Mouse (Mus musculus) right cerebral cortex, postnatal 14 days (tissue): ENCODE results near the gene Sprr2b.
"Not testable (repeated sequence)": the region's sequence is repeated elsewhere in the genome, so short reads cannot be mapped to it uniquely, and the experiment has no call there.

Experiments
- DNase-seq: peaks from one replicate; pipeline ENCODE4 v3.0.0; 2022

The Sprr2b gene

DNA sequence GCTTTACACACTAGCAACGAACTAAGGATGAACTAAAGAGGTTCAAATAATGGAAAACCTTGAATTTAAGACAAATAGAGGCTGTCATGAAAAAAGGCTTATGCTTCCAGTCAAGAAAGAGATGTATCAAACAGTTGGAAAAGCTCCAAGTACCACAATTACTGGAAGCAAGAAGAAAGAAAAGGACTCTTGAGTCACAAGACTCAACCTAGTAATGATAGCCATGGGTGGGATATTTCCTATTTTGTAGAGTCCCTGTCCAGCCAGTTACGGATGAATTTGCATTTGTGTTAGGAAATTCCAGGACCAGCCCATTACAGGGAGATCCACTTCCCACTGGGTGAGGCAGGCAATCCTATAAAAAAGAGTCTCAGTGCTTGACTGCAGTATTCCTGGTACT, at the start of gene Sprr2b:
TSS of gene Sprr2b (plus strand) at position 301 of the 400 bp plus-strand sequence.
- DNase-seq = no peak

DNA sequence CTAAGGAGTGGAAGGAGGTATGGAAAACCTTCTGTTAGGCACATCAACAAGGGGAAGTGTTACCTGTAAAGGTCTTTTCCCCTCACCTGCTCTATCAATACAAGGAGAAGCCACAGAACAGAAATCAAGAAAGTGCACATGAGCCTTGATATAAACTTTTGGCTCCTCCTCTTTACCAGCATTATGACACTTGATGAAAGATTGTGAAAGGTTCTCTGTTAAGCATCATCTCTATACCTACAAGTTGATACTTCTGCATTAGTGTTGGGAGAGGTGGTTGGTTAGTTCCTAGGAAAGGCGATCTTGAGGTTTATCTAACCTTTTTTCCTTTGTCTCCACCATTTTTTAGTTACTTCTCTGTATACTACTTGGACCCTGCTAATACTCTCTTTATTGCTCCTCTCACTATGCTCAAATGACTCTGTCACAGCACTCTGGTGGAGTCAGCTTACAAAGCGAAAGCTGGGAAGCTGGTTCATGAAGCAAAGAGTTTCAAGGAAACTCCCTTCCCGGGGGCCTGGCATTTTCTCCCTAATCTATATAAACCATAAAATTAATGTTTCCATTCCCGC, 44.9 kb upstream of the Sprr2b start:
- not testable (repeated sequence) for DNase-seq

DNA sequence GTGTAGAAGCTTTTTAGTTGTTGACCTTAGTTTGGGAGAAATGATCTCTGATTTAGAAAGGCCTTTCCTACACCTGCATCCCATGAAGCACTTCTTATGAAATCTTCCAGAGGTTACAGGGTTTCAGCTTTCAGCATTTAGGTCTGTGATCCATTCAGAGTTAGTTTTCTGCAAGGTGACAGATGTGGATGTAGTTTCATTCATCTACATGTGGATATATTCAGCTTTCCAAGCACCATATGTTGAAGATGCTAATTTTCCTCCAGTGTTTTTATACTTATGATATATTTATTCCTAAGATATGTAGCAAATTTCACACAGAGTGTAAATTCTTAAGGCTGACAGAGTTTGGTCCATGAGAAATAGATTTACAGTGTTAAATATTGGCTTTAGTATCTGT, 42.9 kb upstream of the Sprr2b start:
- DNase-seq = not testable (repeated sequence)

DNA sequence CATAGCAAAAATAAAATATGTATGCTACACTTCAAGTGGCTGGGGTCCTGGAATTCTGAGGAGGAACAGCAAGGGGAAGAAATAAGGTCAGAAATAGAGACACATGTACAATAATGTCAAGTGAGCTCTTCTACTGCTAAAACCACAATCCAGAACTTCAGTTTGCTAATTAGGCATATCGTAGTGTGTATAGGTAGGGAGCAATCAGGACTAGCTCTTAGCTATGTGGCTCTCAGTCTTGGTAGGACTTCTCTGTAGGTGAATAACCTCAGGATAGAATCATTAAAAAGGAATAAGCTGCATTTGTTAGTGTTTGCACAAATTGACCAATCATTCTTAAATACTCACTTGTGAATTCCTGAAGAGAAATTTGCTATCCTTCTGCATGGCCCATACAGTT, 42.4 kb upstream of the Sprr2b start:
- DNase-seq = not testable (repeated sequence)

DNA sequence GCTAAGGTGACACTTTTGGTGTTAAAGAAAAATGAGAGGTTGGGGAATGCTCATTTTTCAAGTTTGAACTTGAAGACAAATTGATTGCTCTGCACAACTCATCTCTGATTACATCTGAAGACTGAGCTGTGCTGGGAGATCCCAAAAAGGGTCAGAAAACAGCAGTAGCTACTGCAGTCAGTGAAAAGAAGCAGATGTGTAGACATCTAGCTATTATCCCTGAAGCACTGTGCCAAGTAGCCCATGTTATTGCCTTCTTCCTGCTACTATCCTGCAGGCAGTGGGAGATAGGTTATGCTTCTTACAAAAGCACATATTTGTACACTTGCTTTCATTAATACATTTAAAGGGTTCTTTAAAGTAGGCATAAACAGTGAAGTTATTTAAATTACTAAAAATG, 36.8 kb upstream of the Sprr2b start:
- not testable (repeated sequence) for DNase-seq

DNA sequence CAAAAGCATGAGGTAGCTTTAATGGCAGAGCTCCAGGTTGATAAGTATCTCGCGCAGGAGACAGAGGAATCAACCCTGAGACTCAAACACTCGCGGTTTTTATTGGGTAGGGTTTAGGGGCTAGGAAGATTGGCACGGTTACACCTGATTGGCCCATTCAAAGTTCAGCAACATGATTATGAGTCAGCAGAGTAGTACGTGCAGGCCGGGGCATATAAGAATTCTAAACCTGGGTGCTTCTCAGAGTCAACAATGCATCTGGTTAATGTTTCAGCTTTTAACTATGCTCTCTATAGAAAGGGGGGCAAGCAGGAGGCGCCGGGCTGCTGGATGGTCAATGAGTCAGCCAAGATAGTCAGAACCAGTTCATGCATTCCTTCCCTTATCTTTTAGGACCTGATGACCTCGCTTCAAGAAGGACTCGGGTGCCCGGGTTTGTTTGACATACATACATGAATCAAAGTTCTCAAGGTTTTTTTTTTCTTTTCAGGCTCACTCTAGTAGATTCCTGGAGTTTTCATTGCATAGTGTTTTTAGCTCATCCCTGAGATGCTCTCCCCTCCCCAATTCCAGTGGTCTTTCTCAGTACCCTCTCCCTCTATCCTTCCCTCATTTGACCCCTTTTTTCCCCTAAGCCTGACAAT, 35.3 kb upstream of the Sprr2b start:
- not testable (repeated sequence) for DNase-seq

DNA sequence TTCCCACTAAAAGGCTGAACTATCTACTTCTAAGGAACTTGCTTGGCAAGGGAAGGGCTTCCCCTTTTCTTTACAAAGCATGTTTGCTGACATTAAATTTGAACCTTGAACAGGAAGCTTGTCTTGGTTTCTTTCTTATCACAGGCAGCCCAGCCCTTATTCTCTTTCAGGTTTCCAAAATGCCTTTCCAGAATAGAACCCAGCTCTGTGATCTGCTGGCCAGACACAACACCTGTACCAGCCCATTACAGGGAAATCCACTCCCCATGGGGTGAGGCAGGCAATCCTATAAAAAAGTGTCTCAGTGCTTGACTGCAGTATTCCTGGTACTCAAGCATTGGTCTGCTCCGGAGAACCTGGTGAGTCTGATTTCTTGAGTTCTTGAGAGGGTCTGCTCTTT, 31.3 kb upstream of the Sprr2b start, which contains the start of gene Sprr2a3:
TSS of gene Sprr2a3 (plus strand) at position 317 of the 400 bp plus-strand sequence.
- not testable (repeated sequence) for DNase-seq

DNA sequence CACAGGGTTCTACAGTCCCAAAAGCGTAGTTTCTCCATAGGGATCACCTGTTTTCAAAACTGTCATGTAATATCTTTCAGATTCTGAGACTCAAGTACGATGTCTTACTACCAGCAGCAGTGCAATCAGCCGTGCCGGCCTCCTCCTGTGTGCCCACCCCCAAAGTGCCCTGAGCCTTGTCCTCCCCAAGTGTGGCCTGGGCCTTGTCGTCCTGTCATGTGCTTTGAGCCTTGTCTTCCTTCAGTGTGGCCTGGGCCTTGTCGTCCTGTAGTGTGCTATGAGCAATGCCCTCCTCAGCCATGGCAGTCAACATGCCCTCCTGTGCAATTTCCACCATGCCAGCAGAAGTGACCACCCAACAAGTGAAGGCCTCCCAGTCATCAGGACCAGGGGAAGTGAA, 27.9 kb upstream of the Sprr2b start:
- DNase-seq = not testable (repeated sequence)

DNA sequence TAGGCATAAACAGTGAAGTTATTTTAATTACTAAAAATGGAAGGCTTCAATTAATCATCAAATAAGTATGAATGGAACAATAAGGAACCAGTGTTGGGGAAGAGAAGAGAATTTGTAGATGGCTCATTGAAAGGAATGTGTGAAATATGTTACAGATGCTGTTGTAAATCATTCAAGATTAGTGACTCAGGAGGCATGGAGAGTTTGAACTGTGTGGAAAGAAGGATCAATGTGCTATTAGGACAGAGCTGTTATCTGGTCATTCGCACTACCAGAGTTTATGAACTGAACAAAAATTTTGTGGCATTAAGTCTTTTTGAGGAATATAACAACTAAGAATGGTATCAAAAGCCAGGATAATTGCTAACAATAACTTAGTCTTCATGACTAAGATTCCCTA, 9.0 kb upstream of the Sprr2b start:
- DNase-seq = no peak

DNA sequence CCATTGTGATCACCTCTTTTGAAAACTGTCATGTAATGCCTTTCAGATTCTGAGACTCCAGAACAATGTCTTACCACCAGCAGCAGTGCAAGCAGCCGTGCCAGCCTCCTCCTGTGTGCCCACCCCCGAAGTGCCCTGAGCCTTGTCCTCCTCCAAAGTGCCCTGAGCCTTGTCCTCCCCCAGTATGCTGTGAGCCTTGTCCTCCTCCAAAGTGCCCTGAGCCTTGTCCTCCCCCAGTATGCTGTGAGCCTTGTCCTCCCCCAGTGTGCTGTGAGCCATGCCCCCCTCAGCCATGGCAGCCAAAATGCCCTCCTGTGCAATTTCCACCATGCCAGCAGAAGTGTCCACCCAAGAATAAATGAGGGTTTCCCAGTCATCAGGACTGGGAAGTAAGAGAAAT, 964 bp downstream of the Sprr2b start:
- DNase-seq = no peak

DNA sequence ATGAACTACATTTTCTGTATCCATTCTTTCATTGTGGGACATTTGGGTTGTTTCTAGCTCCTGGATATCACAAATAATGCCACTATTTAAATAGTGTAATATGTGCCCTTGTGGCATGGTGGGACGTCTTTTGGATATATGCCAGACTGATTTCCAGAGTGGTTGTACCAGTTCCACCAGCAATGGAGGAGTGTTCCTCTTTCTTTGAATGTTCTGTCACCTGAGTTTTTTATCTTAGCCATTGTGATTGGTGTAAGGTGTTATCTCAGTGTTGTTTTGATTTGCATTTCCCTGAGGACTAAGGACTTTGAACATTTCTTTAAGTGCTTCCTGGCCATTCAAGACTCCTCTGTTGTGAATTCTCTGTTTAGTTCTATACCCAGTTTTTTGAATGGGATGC, 19.9 kb downstream of the Sprr2b start:
- DNase-seq = no peak

DNA sequence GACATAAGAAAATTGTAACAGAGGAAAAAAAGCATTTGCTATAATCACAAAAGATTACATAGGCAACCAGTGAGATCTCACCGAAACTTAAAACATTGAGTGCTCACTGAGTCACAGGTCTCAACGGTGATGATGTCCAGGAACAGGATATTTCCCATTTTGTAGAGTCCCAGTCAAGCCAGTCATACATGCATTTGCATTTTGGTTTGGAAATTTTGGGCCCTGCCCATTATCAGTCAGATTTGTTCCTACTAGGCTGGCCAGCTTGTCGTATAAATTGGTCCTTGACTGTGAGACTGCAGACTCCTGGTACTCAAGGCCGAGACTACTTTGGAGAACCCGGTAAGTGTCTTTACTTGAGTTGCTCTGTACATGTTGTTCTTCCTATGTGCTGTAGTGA, 22.4 kb downstream of the Sprr2b start, which contains the start of gene Sprr2d:
TSS of gene Sprr2d (plus strand) at position 301 of the 400 bp plus-strand sequence.
- DNase-seq = no peak

DNA sequence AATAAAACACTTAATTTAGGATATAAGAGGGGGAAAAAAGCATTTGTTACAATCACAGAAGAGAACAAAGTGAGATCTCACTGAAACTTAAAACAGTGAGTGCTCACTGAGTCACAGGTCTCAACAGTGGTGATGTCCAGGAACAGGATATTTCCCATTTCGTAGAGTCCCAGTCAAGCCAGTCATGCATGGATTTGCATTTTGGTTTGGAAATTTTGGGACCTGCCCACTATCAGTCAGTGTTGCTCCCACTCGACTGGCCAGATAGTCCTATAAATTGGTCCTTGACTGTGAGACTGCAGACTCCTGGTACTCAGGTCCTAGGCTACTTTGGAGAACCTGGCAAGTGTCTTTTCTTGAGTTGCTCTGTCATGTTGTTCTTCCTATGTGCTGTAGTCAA, 35.4 kb downstream of the Sprr2b start, which contains the start of gene Sprr2e:
TSS of gene Sprr2e (plus strand) at position 301 of the 400 bp plus-strand sequence.
- no peak for DNase-seq

DNA sequence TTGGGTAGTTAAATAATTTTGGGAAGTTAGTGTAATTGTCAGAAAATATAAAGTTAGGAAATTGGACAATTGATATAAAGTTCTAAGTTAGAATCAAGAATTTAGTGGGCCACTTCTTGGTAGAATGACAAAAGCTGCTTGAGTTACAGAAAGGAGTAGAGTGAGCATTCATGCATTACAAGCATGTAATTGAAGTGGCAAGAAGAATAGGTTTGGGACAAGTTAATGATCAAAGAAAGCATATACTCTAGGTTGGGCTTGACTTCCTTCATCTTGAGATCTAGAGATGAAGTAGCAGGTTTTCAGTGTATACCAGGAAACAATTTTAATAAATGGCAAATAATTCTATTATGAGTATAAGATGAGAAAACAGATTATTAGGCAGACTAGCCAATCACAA, 45.2 kb downstream of the Sprr2b start:
- DNase-seq = no peak

DNA sequence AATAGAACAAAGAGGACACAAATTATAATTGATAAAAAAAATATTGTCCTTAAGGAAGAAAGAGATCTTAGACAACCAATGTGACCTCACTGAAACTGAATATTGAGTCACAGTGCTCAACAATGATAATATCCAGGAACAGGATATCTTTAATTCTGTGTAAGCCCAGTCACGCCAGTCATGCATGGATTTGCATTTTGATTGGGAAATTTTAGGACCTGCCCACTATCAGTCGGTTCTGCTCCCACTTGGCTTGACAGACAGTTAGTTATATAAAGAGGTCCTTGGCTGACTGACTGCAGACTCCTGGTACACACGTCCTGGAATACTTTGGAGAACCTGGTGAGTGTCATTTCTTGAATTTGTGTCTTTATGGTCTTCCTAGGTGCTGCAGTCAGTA, 48.5 kb downstream of the Sprr2b start, which contains the start of gene Sprr2f:
TSS of gene Sprr2f (plus strand) at position 301 of the 400 bp plus-strand sequence.
- DNase-seq = no peak
